Mouse (Mus musculus) midbrain, embryonic 13.5 days (tissue): Measurements from ENCODE around the gene Hspa8. TPM values are rescaled to one million over a fixed set of nuclear protein-coding genes. Genes with fewer than 3 reads are reported as not detected.
"Not testable (repeated sequence)": the region's sequence is repeated elsewhere in the genome, so short reads cannot be mapped to it uniquely, and the experiment has no call there.

Experiments
- ATAC-seq: fragments of 200-750 bp; cut with Nextera tagmentation; 2 replicates; pipeline ENCODE4 v1.8.0; 2017; ENCODE audit warnings: mild to moderate bottlenecking, moderate TSS enrichment, moderate library complexity
- H3K27ac ChIP-seq: fragments of 300-500 bp; sonication (generic); 2 replicates; pipeline ENCODE4 v1.5.1; 2015; ENCODE audit warnings: inconsistent platforms, mild to moderate bottlenecking, moderate library complexity
- H3K27me3 ChIP-seq: fragments of 300-500 bp; sonication (generic); 2 replicates; pipeline ENCODE4 v1.6.1; 2015; ENCODE audit warnings: mild to moderate bottlenecking, inconsistent platforms
- H3K36me3 ChIP-seq: fragments of 300-500 bp; sonication (generic); 2 replicates; pipeline ENCODE4 v1.6.1; 2015; ENCODE audit warnings: mild to moderate bottlenecking, inconsistent platforms
- H3K4me1 ChIP-seq: fragments of 300-500 bp; sonication (generic); replicated peaks from 2 replicates; pipeline ENCODE4 v1.6.1; 2015; ENCODE audit warnings: inconsistent platforms
- H3K4me2 ChIP-seq: fragments of 300-500 bp; sonication (generic); replicated peaks from 2 replicates; pipeline ENCODE4 v1.6.1; 2015; ENCODE audit warnings: moderate library complexity, mild to moderate bottlenecking, inconsistent platforms
- H3K4me3 ChIP-seq: fragments of 300-500 bp; sonication (generic); replicated peaks from 2 replicates; pipeline ENCODE4 v1.5.1; 2015; ENCODE audit warnings: mild to moderate bottlenecking, inconsistent platforms
- H3K9ac ChIP-seq: fragments of 300-500 bp; sonication (generic); replicated peaks from 2 replicates; pipeline ENCODE4 v1.6.1; 2015; ENCODE audit warnings: mild to moderate bottlenecking, inconsistent platforms
- H3K9me3 ChIP-seq: fragments of 300-500 bp; sonication (generic); 2 replicates; pipeline ENCODE4 v1.6.1; 2016; ENCODE audit warnings: mild to moderate bottlenecking, inconsistent platforms
- WGBS: fragments of 180-500 bp; shearing (Covaris S2); methylation state at CpG from one replicate; pipeline ENCODE4 v1.1.7; 2015; 5-methylcytosine and 5-hydroxymethylcytosine counted together
- polyA plus RNA-seq: library from polyadenylated mRNA; unstranded; fragments of >200 nt; fragmentation: Nextera tagmentation; extraction: Ambion mirVana; gene quantifications from 2 replicates; pipeline ENCODE4 v1.2.1, GENCODE M21; 2015

Hspa8 gene
- polyA plus RNA-seq, 1 experiment from 2014 or later: 3,076 TPM

DNA sequence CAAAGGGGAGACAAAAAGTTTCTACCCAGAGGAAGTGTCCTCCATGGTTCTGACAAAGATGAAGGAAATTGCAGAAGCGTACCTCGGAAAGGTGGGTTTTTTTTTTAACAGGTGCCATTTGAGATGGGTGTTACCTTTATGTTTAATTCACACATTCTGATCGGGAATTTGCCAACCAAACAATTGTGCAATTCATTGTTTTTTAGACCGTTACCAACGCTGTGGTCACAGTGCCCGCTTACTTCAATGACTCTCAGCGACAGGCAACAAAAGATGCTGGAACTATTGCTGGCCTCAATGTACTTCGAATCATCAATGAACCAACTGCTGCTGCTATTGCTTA is 1.7 kb downstream of the Hspa8 start:
- H3K4me1 ChIP-seq: peaks cover 61% of the 10 kb centered on the region
- not testable (repeated sequence) for ATAC-seq, H3K27ac ChIP-seq, H3K27me3 ChIP-seq, H3K9me3 ChIP-seq
- peak overlapping the region; percentile 91 for H3K4me2 ChIP-seq
- H3K4me3 ChIP-seq: peak overlapping the region; percentile 93
- WGBS: 5% methylated on average over 8 of the region's 8 CpGs
- H3K36me3 ChIP-seq: peaks cover 39% of the 10 kb centered on the region
- H3K9ac ChIP-seq: peak overlapping the region; percentile 99

GRCm38 (mm10) chr9:40804576-40804975 is 3.8 kb downstream of the Hspa8 start:
- H3K27me3 ChIP-seq, H3K4me3 ChIP-seq, H3K9ac ChIP-seq, H3K27ac ChIP-seq, ATAC-seq, H3K9me3 ChIP-seq: not testable (repeated sequence)
- Histone ChIP-seq H3K36me3 (peaks cover 39% of the 10 kb centered on the region), H3K4me2 (peak overlapping the region; percentile 57), H3K4me1 (peaks cover 71% of the 10 kb centered on the region)
- WGBS: 71% methylated on average over 3 of the region's 3 CpGs

DNA sequence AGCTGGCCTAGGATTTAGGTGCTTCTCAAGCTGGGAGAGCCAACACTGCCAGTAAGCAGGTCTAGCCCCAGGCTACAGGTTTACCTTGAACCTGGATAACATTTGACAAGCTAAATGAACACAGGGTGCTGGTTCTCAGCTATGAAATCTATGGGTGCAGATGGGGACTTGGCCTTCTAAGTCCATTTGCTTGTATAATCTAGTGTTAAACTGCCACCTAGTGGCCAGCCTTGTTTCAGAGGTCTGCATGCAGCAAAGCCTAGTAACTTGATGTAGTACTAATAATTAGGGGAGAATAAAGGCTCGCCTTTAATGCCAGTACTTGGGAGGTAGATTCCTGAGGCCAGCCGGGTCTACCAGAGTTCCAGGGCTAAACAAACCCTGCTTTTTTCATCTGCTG is 4.5 kb downstream of the Hspa8 start:
- peak overlapping the region; percentile 16; the same call in 1 of the 2 replicates for H3K4me3 ChIP-seq
- peaks cover 68% of the 10 kb centered on the region for H3K4me1 ChIP-seq
- H3K9me3 ChIP-seq: no peaks in the 10 kb centered on the region
- ATAC-seq: no peak
- H3K27me3 ChIP-seq: no peaks in the 10 kb centered on the region
- H3K27ac ChIP-seq: peak overlapping the region; percentile 39; the same call in 1 of the 2 replicates
- peaks cover 39% of the 10 kb centered on the region for H3K36me3 ChIP-seq
- 33% methylated on average over 2 of the region's 2 CpGs for WGBS
- peak overlapping the region; percentile 57 for H3K4me2 ChIP-seq
- 0 out of 2 replicates have a peak overlapping the region, but pooled peaks have one; percentile 10 for H3K9ac ChIP-seq

DNA sequence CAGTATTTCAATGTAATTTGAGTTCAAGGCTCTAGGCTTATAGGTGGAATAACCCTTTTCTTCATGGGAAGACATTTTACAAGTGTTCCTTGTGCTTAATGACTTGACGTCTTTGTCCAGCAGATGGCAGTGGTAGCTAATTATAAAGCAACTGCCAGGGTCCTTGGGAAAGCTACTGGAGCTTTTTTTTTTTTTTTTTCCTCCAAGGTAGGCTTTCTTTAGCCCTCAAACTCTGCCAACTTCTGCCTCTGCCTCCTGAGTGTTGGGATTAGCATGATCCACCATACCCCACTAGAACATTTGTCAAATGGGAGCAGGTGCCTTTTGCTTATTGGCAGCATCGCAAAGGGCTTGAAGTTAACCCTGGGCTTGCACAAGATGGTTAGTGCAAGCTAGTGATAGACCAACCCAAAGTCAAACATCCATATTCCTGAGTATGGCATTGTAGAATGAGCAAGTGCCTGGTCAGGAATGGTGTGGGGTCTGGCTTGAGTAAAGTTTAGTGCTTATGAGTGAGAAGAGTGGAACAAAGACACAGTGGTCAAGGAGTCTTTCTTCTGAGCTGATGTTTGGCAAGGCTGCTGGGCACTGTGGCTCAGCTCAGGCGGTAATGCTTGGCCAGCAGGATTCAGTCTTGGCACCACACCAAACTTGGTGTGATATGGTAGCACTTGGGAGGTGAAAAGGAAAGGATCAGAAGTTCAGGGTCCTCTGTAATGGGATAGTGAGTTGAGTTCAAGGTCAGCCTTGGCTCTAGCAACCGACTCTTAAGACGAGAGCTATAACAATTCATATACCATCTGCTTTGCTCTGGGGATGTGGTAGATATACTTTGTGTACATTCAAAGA is 5.9 kb downstream of the Hspa8 start:
- Histone ChIP-seq H3K9ac (no peak overlapping the region; the same call in 1 of the 2 replicates), H3K4me1 (peaks cover 68% of the 10 kb centered on the region), H3K36me3 (peaks cover 43% of the 10 kb centered on the region), H3K27ac (peak overlapping the region; percentile 76), H3K4me2 (no peak overlapping the region), H3K4me3 (no peak overlapping the region), H3K27me3 (no peaks in the 10 kb centered on the region), H3K9me3 (no peaks in the 10 kb centered on the region)
- WGBS: 30% methylated on average over 5 of the region's 5 CpGs
- ATAC-seq: 0 out of 2 replicates have a peak, but pooled peaks have one; percentile 15

GRCm38 (mm10) chr9:40807289-40807920 is 6.6 kb downstream of the Hspa8 start:
- no peak overlapping the region for H3K4me3 ChIP-seq
- H3K4me1 ChIP-seq: peaks cover 68% of the 10 kb centered on the region
- no peaks in the 10 kb centered on the region for H3K9me3 ChIP-seq
- H3K4me2 ChIP-seq: no peak overlapping the region
- no peaks in the 10 kb centered on the region for H3K27me3 ChIP-seq
- peak overlapping the region; percentile 76 for H3K27ac ChIP-seq
- 0 out of 2 replicates have a peak overlapping the region, but pooled peaks have one; percentile 7 for H3K9ac ChIP-seq
- 0 out of 2 replicates have a peak, but pooled peaks have one; percentile 12 for ATAC-seq
- H3K36me3 ChIP-seq: peaks cover 47% of the 10 kb centered on the region
- WGBS: 26% methylated on average over 11 of the region's 11 CpGs

GRCm38 (mm10) chr9:40808061-40808906 is 7.5 kb downstream of the Hspa8 start:
- Histone ChIP-seq H3K4me3 (no peak overlapping the region), H3K27ac (peak overlapping the region; percentile 76), H3K4me1 (peaks cover 63% of the 10 kb centered on the region), H3K4me2 (peak overlapping the region; percentile 12; the same call in 1 of the 2 replicates), H3K27me3 (no peaks in the 10 kb centered on the region), H3K9me3 (no peaks in the 10 kb centered on the region), H3K36me3 (peaks cover 43% of the 10 kb centered on the region), H3K9ac (peak overlapping the region; percentile 47)
- 10% methylated on average over 16 of the region's 16 CpGs for WGBS
- peak; percentile 44 for ATAC-seq

DNA sequence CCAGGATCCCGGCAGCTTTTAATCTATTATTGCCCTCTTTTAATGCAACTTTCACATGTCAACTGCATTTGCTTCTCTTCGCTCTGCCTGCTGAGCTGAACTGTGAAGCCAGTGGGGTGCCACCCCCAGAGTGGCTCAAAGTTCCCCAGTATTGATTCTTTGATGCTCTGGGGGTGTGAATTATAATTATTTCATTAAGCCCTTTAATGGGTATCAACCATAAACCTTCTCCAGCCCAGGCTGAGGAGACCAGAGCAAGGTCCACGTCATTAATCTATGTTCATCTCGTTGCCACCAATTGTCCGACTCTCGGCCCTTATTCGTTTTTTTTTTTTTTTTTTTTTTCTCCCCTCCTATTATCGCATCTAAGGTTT is 8.1 kb downstream of the Hspa8 start:
- Histone ChIP-seq H3K4me2 (peak overlapping the region; percentile 12; the same call in 1 of the 2 replicates), H3K36me3 (peaks cover 36% of the 10 kb centered on the region), H3K4me3 (no peak overlapping the region), H3K9ac (peak overlapping the region; percentile 47; the same call in 1 of the 2 replicates), H3K27me3 (no peaks in the 10 kb centered on the region), H3K4me1 (peaks cover 57% of the 10 kb centered on the region), H3K27ac (peak overlapping the region; percentile 76), H3K9me3 (no peaks in the 10 kb centered on the region)
- 33% methylated on average over 7 of the region's 8 CpGs for WGBS
- peak; percentile 13; the same call in 1 of the 2 replicates for ATAC-seq

DNA sequence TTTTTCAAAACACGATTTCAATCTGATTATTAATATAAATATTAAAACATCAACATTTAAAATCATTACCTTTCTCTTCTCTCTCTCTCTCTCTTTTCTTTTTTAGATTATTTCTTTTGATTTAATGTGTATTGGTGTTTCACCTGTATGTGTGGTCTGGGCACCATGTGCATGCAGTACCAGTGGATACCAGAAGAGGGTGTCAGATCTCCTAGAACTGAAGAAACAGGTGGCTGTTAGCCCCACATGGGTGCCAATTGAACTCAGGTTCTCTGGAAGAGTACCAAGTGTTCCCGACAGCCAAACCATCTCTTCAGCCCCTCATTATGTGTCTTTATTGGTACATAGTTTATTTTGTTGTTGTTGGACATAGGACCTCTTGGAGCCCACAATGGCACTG is 11.1 kb downstream of the Hspa8 start:
- no peak for ATAC-seq
- no peak overlapping the region for H3K4me3 ChIP-seq
- H3K4me2 ChIP-seq: no peak overlapping the region
- no peaks in the 10 kb centered on the region for H3K9me3 ChIP-seq
- no peak overlapping the region for H3K9ac ChIP-seq
- WGBS: 57% methylated on average over 2 of the region's 2 CpGs
- peaks cover 28% of the 10 kb centered on the region for H3K4me1 ChIP-seq
- H3K27ac ChIP-seq: no peak overlapping the region
- H3K36me3 ChIP-seq: peaks cover 17% of the 10 kb centered on the region
- H3K27me3 ChIP-seq: no peaks in the 10 kb centered on the region

GRCm38 (mm10) chr9:40814060-40814459 is 13.3 kb downstream of the Hspa8 start:
- H3K9me3 ChIP-seq: no peaks in the 10 kb centered on the region
- no peak overlapping the region for H3K27ac ChIP-seq
- ATAC-seq: no peak
- H3K4me1 ChIP-seq: peaks cover 6% of the 10 kb centered on the region
- peaks cover 11% of the 10 kb centered on the region; the same call in 1 of the 2 replicates for H3K36me3 ChIP-seq
- WGBS: 89% methylated on average over 7 of the region's 7 CpGs
- no peak overlapping the region for H3K4me2 ChIP-seq
- H3K27me3 ChIP-seq: no peaks in the 10 kb centered on the region
- H3K9ac ChIP-seq: no peak overlapping the region
- no peak overlapping the region for H3K4me3 ChIP-seq

DNA sequence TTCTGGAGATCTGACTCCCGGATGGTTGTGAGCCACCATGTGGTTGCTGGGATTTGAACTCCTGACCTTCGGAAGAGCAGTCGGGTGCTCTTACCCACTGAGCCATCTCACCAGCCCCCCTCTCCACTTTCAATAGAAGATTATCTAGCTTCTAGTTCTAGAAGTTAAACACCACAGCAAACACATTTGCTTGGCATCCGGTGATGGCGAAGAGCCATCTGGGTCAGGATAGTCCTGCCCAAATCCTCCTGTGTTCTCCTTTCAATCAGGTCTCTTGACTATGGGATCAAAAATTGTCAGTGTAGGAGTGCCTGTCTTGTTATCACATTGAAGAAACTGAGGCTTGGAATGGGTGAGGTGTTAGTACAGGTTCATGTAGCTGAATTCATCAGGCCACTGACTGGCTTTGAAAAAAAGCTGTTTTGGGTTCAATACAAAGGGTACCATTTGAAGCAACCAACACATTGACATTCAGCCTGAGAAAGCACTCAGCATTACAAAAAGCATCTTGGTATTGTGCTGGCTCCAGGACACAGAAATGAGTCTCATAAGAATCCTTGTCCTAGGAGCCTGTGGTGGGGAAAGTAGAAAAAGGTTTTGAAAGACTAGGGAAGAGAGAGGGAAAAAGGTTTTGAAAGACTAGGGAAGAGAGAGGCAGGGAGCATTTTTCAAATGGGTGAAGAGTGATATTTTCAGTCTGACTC is 16.7 kb downstream of the Hspa8 start:
- Histone ChIP-seq H3K27ac (no peak overlapping the region), H3K9me3 (no peaks in the 10 kb centered on the region), H3K36me3 (peaks cover 3% of the 10 kb centered on the region; the same call in 1 of the 2 replicates), H3K27me3 (no peaks in the 10 kb centered on the region), H3K9ac (no peak overlapping the region), H3K4me2 (no peak overlapping the region), H3K4me3 (no peak overlapping the region), H3K4me1 (peaks cover 13% of the 10 kb centered on the region)
- no peak for ATAC-seq
- 86% methylated on average over 5 of the region's 5 CpGs for WGBS

- H3K4me3 ChIP-seq: no peak overlapping the region
- no peaks in the 10 kb centered on the region for H3K36me3 ChIP-seq
- H3K27me3 ChIP-seq: peaks cover 4% of the 10 kb centered on the region; the same call in 1 of the 2 replicates
- peaks cover 18% of the 10 kb centered on the region for H3K4me1 ChIP-seq
- H3K27ac ChIP-seq: no peak overlapping the region
- H3K9ac ChIP-seq: no peak overlapping the region
- 53% methylated on average over 6 of the region's 6 CpGs for WGBS
- no peak overlapping the region for H3K4me2 ChIP-seq
- no peaks in the 10 kb centered on the region for H3K9me3 ChIP-seq
- ATAC-seq: no peak
Measured at GRCm38 (mm10) chr9:40825601-40826000, 24.8 kb downstream of the Hspa8 start.
